Mouse (Mus musculus): Measurements from ENCODE around the gene Fnbp1. TPM values are rescaled to one million over a fixed set of nuclear protein-coding genes. Genes with fewer than 3 reads are reported as not detected.

Gene Fnbp1
- polyA plus RNA-seq, 1 experiment from 2014 or later: 19.4 TPM

- H3K27me3 ChIP-seq (ENCODE audit: insufficient read depth, low read length): no peaks in the 10 kb centered on the region
- WGBS: 80% methylated on average over 11 of the region's 11 CpGs
- H3K9me3 ChIP-seq (ENCODE audit: low read length): peaks cover 5% of the 10 kb centered on the region
- no peak overlapping the region for H3K4me3 ChIP-seq (ENCODE audit: low read length)
- H3K4me2 ChIP-seq (replicated peaks; ENCODE audit: low read depth, low read length): no peak overlapping the region
- H3K27ac ChIP-seq (ENCODE audit: low read length): no peak overlapping the region
- H3K36me3 ChIP-seq (ENCODE audit: insufficient read depth, low read length): peaks cover 42% of the 10 kb centered on the region
- no peak overlapping the region for H3K9ac ChIP-seq (replicated peaks; ENCODE audit: low read length)
- H3K4me1 ChIP-seq (ENCODE audit: insufficient read depth, low read length): no peaks in the 10 kb centered on the region
- ATAC-seq (ENCODE audit: low FRiP score, low TSS enrichment): no peak
Measured at GRCm38 (mm10) chr2:31053851-31054340, 87.9 kb downstream of the Fnbp1 start.

DNA sequence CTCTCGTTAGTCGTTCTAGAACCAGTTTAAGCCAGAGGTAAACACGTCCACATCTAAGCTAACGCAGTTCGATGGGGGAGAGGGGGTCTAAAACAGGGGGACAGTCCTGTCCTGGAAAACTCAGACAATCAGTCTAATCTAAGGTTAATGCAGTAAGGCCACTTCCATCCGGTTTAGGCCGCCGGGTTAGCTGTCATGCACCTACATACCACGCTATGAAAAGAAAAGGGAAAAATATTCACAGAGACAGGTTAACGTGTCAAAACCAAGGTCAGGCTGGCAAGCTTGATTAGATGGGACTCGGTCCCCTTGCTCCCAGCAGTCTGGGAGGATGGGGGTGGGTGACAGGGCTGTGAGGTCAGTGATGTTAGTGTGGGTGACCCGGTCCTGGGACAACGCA, 88.4 kb downstream of the Fnbp1 start:
- peaks cover 40% of the 10 kb centered on the region for H3K36me3 ChIP-seq (ENCODE audit: insufficient read depth, low read length)
- no peaks in the 10 kb centered on the region for H3K27me3 ChIP-seq (ENCODE audit: insufficient read depth, low read length)

DNA sequence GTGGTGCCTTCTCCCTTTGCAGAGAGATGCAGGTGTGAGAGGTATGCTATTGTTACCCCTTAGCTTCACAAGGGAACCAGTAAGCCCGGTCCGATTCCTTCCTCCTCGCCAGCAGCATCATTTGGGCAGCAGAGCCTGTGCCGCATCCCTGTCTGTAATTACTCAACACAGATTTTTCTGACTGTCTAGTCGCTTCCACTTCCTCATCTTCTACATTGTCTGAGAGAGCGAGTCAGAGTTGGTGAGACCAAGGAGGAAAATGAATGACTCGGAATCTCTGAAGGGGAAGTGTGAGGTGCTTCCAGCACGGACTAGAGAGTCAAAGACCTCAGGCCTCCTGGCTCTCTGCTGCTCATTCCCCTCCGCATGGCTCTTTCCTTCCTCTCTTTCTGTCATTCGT, 89.4 kb downstream of the Fnbp1 start:
- 89% methylated on average over 10 of the region's 10 CpGs for WGBS
- no peak for ATAC-seq (ENCODE audit: low FRiP score, low TSS enrichment)

More for the DNA sequence above, 88.4 kb downstream of the Fnbp1 start:
- no peak for ATAC-seq (ENCODE audit: low FRiP score, low TSS enrichment)
- Histone ChIP-seq H3K27ac (ENCODE audit: low read length) (no peak overlapping the region), H3K9me3 (ENCODE audit: low read length) (peaks cover 5% of the 10 kb centered on the region), H3K9ac (replicated peaks; ENCODE audit: low read length) (no peak overlapping the region), H3K4me2 (replicated peaks; ENCODE audit: low read depth, low read length) (no peak overlapping the region), H3K4me1 (ENCODE audit: insufficient read depth, low read length) (no peaks in the 10 kb centered on the region), H3K4me3 (ENCODE audit: low read length) (no peak overlapping the region)
- WGBS: 88% methylated on average over 13 of the region's 13 CpGs

GRCm38 (mm10) chr2:31048037-31048436, 93.8 kb downstream of the Fnbp1 start:
- Histone ChIP-seq H3K4me2 (replicated peaks; ENCODE audit: low read depth, low read length) (no peak overlapping the region), H3K9me3 (ENCODE audit: low read length) (no peaks in the 10 kb centered on the region), H3K4me3 (ENCODE audit: low read length) (no peak overlapping the region), H3K4me1 (ENCODE audit: insufficient read depth, low read length) (no peaks in the 10 kb centered on the region), H3K36me3 (ENCODE audit: insufficient read depth, low read length) (peaks cover 6% of the 10 kb centered on the region; the same call in 1 of the 2 replicates), H3K9ac (replicated peaks; ENCODE audit: low read length) (no peak overlapping the region), H3K27ac (ENCODE audit: low read length) (no peak overlapping the region), H3K27me3 (ENCODE audit: insufficient read depth, low read length) (no peaks in the 10 kb centered on the region)
- 94% methylated on average over 6 of the region's 6 CpGs for WGBS
- ATAC-seq (ENCODE audit: low FRiP score, low TSS enrichment): no peak

More for the DNA sequence above, 89.4 kb downstream of the Fnbp1 start:
- H3K9me3 ChIP-seq (ENCODE audit: low read length): peaks cover 5% of the 10 kb centered on the region
- H3K4me2 ChIP-seq (replicated peaks; ENCODE audit: low read depth, low read length): no peak overlapping the region
- no peak overlapping the region for H3K27ac ChIP-seq (ENCODE audit: low read length)
- no peak overlapping the region for H3K4me3 ChIP-seq (ENCODE audit: low read length)
- H3K36me3 ChIP-seq (ENCODE audit: insufficient read depth, low read length): peaks cover 32% of the 10 kb centered on the region
- H3K27me3 ChIP-seq (ENCODE audit: insufficient read depth, low read length): no peaks in the 10 kb centered on the region
- H3K9ac ChIP-seq (replicated peaks; ENCODE audit: low read length): no peak overlapping the region
- H3K4me1 ChIP-seq (ENCODE audit: insufficient read depth, low read length): no peaks in the 10 kb centered on the region

DNA sequence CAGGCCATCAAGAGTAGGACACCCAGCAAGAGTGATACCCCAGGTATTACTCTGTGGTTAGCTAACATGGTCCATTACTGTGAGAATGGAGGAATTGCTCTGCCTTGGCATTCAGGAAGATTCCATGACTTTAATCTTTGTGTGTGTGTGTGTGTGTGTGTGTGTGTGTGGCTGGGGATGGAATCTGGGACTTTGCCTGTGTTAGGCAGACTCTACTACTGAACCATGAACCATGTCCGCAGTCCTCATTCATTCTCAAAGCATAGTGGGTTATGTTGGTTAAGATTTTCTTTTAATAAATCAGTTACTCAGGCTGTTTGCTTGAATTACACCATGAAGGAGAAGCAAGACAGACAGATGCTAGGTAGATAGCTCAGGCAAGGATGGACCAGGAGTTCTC, 98.0 kb downstream of the Fnbp1 start:
- ATAC-seq (ENCODE audit: low FRiP score, low TSS enrichment): no peak
- Histone ChIP-seq H3K9ac (replicated peaks; ENCODE audit: low read length) (no peak overlapping the region), H3K4me1 (ENCODE audit: insufficient read depth, low read length) (no peaks in the 10 kb centered on the region), H3K27ac (ENCODE audit: low read length) (no peak overlapping the region), H3K36me3 (ENCODE audit: insufficient read depth, low read length) (peaks cover 19% of the 10 kb centered on the region), H3K4me3 (ENCODE audit: low read length) (no peak overlapping the region), H3K4me2 (replicated peaks; ENCODE audit: low read depth, low read length) (no peak overlapping the region), H3K9me3 (ENCODE audit: low read length) (no peaks in the 10 kb centered on the region), H3K27me3 (ENCODE audit: insufficient read depth, low read length) (no peaks in the 10 kb centered on the region)
- 93% methylated on average over 1 of the region's 1 CpGs for WGBS

- peaks cover 19% of the 10 kb centered on the region for H3K36me3 ChIP-seq (ENCODE audit: insufficient read depth, low read length)
- no peak overlapping the region for H3K4me2 ChIP-seq (replicated peaks; ENCODE audit: low read depth, low read length)
- no peak overlapping the region for H3K4me3 ChIP-seq (ENCODE audit: low read length)
- H3K27ac ChIP-seq (ENCODE audit: low read length): no peak overlapping the region
- 90% methylated on average over 6 of the region's 6 CpGs for WGBS
- ATAC-seq (ENCODE audit: low FRiP score, low TSS enrichment): no peak
- no peaks in the 10 kb centered on the region for H3K9me3 ChIP-seq (ENCODE audit: low read length)
- H3K27me3 ChIP-seq (ENCODE audit: insufficient read depth, low read length): no peaks in the 10 kb centered on the region
- no peaks in the 10 kb centered on the region for H3K4me1 ChIP-seq (ENCODE audit: insufficient read depth, low read length)
- H3K9ac ChIP-seq (replicated peaks; ENCODE audit: low read length): no peak overlapping the region
Measured at GRCm38 (mm10) chr2:31042881-31043280, 98.9 kb downstream of the Fnbp1 start.

GRCm38 (mm10) chr2:31041386-31041785, 100.4 kb downstream of the Fnbp1 start:
- H3K4me3 ChIP-seq (ENCODE audit: low read length): no peak overlapping the region
- no peaks in the 10 kb centered on the region for H3K4me1 ChIP-seq (ENCODE audit: insufficient read depth, low read length)
- H3K27me3 ChIP-seq (ENCODE audit: insufficient read depth, low read length): no peaks in the 10 kb centered on the region
- H3K9me3 ChIP-seq (ENCODE audit: low read length): no peaks in the 10 kb centered on the region
- H3K4me2 ChIP-seq (replicated peaks; ENCODE audit: low read depth, low read length): no peak overlapping the region
- no peak for ATAC-seq (ENCODE audit: low FRiP score, low TSS enrichment)
- H3K36me3 ChIP-seq (ENCODE audit: insufficient read depth, low read length): peaks cover 26% of the 10 kb centered on the region
- no peak overlapping the region for H3K27ac ChIP-seq (ENCODE audit: low read length)
- H3K9ac ChIP-seq (replicated peaks; ENCODE audit: low read length): no peak overlapping the region
- WGBS: 76% methylated on average over 6 of the region's 6 CpGs

DNA sequence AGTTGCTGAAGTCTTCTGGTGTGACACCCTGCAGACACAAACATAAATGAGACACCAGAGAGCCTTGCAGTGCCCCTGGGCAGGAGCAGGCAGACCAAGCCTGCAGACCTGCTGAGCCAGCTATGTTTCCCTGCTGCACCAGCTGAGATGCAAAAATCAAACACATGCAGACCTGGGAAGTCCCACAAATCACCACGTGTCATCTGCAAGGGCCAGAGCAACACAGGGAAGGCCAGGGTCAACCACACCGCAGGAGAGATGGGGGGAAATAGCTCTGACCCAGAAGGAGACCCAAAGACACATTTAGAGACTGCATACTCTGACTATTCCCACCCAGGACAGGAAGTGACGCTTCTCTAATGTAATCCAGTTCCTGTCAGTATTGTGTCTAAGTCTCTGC, 101.3 kb downstream of the Fnbp1 start:
- Histone ChIP-seq H3K9me3 (ENCODE audit: low read length) (no peaks in the 10 kb centered on the region), H3K4me3 (ENCODE audit: low read length) (no peak overlapping the region), H3K4me1 (ENCODE audit: insufficient read depth, low read length) (no peaks in the 10 kb centered on the region), H3K36me3 (ENCODE audit: insufficient read depth, low read length) (peaks cover 27% of the 10 kb centered on the region), H3K27me3 (ENCODE audit: insufficient read depth, low read length) (no peaks in the 10 kb centered on the region), H3K9ac (replicated peaks; ENCODE audit: low read length) (no peak overlapping the region), H3K4me2 (replicated peaks; ENCODE audit: low read depth, low read length) (no peak overlapping the region), H3K27ac (ENCODE audit: low read length) (no peak overlapping the region)
- 75% methylated on average over 3 of the region's 3 CpGs for WGBS
- no peak for ATAC-seq (ENCODE audit: low FRiP score, low TSS enrichment)

GRCm38 (mm10) chr2:31040043-31040442, 101.8 kb downstream of the Fnbp1 start:
- ATAC-seq (ENCODE audit: low FRiP score, low TSS enrichment): no peak
- H3K4me2 ChIP-seq (replicated peaks; ENCODE audit: low read depth, low read length): no peak overlapping the region
- H3K9ac ChIP-seq (replicated peaks; ENCODE audit: low read length): no peak overlapping the region
- H3K27me3 ChIP-seq (ENCODE audit: insufficient read depth, low read length): no peaks in the 10 kb centered on the region
- H3K9me3 ChIP-seq (ENCODE audit: low read length): no peaks in the 10 kb centered on the region
- H3K36me3 ChIP-seq (ENCODE audit: insufficient read depth, low read length): peaks cover 30% of the 10 kb centered on the region
- no peaks in the 10 kb centered on the region for H3K4me1 ChIP-seq (ENCODE audit: insufficient read depth, low read length)
- no peak overlapping the region for H3K4me3 ChIP-seq (ENCODE audit: low read length)
- 98% methylated on average over 3 of the region's 3 CpGs for WGBS
- no peak overlapping the region for H3K27ac ChIP-seq (ENCODE audit: low read length)

DNA sequence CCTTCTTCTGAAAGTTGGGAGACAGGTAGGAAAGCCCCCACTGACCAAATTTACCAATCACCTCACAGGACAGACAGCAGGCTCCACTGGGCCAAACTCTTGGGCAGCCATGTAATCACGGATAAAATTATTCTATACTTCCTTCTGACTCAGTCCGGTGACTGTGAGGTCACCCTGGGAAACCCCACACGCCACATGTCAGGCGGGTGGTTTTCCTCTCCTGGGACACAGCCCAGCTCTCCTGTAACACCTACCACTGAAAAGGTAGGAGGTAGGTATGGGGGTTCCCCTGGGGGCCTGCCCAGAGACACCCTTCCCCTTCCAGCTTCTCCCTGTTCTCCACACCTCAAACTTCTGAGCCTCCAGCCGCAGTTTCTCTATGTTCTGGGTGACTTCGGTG, 105.0 kb downstream of the Fnbp1 start:
- Histone ChIP-seq H3K4me1 (ENCODE audit: insufficient read depth, low read length) (no peaks in the 10 kb centered on the region), H3K27ac (ENCODE audit: low read length) (no peak overlapping the region), H3K36me3 (ENCODE audit: insufficient read depth, low read length) (peaks cover 41% of the 10 kb centered on the region), H3K4me3 (ENCODE audit: low read length) (no peak overlapping the region), H3K27me3 (ENCODE audit: insufficient read depth, low read length) (no peaks in the 10 kb centered on the region), H3K4me2 (replicated peaks; ENCODE audit: low read depth, low read length) (no peak overlapping the region), H3K9ac (replicated peaks; ENCODE audit: low read length) (no peak overlapping the region), H3K9me3 (ENCODE audit: low read length) (no peaks in the 10 kb centered on the region)
- ATAC-seq (ENCODE audit: low FRiP score, low TSS enrichment): no peak
- 85% methylated on average over 6 of the region's 6 CpGs for WGBS
